Mouse (Mus musculus) liver, postnatal 0 days (tissue): Measurements from ENCODE around the gene Asb15.

Experiments
- CTCF ChIP-seq: sonication (generic); IDR thresholded peaks from 2 replicates; pipeline ENCODE4 v1.5.1; 2016; ENCODE audit warnings: antibody characterized with exemption, low read depth
- EP300 ChIP-seq: IDR thresholded peaks from 2 replicates; pipeline ENCODE4 v1.6.1; 2016; ENCODE audit warnings: antibody characterized with exemption, low read depth, mild to moderate bottlenecking

- TF ChIP-seq EP300 (no peak), CTCF (no peak)
These were observed 93.0 kb downstream of the Asb15 start for GRCm38 (mm10) chr6:24620936-24621335.
